Mouse (Mus musculus) heart, adult 18-20 months (tissue): ENCODE measurements at regions not wholly inside any gene's neighbourhood (a gene's known extent, or its start where the extent isn't known, plus 50 kb on each side); places are given as distances from the start of the nearest gene placed in this dataset.

Source experiments
- DNase-seq, 2 experiments: peaks; one replicate each; pipeline ENCODE4 v3.0.0; 2021 to 2022; ENCODE audit warnings: mixed read lengths in 1 of 2

DNA sequence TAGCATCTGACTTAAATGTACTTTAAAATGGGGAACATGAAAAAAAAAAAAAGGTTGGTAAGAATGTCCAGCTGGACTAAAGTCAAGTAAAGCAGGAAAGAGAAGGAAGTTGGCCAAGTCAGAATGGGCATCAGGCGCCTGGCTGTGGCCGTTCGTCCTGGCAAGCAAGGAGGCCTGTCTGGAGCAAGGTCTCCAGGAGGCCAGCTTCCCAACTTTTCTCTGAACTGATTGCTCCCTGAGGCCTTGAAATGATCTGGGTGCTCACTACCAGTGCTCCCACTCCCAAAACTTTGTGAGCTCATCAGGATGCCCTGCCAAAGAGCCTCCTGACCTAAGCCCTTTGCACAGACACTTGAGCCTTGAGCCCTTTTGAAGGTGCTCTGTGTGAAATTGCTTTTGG lies 141.7 kb upstream of the Gm21897 start:
- peak in 1 of 2 experiments; percentile 9 for DNase-seq

DNA sequence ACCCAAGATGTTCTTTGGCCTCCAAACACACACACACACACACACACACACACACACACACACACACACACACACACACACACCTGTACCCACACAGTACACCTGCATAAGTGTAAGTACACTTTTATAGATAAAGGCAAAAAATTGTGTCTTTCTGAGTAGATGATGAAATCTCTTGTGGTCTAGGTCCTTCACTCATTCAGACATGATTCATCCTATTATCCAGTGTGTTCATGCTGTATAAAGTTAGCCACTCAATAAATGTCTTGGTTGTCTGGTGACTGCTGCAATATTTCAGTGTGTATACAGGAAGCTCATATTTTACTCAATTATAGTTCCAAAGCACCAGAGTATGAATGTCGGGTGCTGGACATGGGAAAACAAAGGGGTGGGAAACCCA lies 131.5 kb upstream of the Gm21897 start:
- DNase-seq, result no peak

DNA sequence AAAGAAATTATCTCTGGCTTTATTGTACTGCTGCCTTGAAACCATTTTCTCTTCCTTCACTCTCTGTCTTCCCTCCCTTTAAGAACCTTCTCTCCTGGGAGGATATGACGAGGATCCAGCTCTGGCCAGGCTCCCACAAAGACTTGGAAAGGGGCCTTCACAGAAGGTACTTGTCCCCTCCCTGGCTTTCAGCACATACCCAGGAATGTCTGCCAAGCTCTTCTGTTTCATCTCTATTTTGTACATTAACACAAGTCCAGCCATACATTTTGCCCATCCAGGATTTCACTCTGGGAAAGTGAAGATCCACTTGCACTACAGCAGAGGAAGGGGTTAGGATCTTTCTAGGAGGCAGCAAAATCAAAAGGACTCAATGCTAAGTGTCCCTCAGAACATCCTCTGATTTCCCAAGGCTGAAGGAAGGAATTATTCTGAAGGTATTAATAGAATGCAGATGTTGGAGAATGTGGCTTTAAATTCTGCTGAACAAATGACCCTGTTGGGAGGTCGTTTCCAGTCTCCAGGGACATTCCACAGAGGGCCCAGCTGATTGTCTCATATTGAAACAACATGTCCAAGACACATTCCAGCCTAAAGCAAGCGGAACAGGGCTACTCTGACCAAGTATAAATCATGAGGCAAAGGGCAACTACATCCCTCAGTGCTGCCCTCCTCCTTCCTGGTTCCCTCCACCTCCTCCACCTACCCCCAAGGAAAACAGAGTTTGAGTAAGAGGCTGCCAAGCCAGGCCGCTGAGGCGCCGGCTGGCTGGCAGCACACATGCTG lies 122.1 kb upstream of the Gm21897 start:
- peak; percentile 61 to 78 for DNase-seq

DNA sequence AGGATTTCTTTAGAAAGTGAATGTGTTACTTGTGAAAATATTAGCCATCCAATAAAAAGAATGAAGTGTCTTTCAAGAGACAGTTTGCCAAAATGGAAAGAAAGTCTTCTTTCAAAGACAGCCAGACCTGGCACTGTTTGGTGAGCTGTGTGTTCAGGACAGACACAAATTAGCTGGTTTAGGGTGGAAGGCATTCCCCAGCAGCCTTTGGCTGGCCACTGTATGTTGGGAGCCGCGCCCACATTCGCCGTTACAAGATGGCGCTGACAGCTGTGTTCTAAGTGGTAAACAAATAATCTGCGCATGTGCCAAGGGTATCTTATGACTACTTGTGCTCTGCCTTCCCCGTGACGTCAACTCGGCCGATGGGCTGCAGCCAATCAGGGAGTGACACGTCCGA lies 121.3 kb upstream of the Gm21897 start:
- peak in 1 of 2 experiments; percentile 27 for DNase-seq

DNA sequence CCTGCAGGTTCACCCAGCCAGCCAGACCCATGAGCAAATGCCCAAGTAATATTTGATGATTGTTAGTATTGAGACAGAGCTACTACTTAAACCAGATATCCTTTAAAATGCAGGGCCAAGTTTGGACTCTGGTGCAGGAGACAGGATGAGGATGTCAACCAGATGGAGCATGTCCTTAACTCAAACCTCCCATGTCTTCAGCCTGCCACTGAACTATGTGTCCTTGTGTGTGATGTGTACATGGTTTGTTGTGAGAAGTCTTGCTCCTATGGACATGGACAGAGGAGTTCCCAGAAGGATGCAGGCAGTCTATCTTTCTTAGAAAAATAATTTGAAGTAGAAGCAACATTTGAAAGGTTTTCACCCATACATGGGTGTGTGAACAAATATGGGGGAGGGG lies 120.4 kb upstream of the Gm21897 start:
- DNase-seq, result no peak

DNA sequence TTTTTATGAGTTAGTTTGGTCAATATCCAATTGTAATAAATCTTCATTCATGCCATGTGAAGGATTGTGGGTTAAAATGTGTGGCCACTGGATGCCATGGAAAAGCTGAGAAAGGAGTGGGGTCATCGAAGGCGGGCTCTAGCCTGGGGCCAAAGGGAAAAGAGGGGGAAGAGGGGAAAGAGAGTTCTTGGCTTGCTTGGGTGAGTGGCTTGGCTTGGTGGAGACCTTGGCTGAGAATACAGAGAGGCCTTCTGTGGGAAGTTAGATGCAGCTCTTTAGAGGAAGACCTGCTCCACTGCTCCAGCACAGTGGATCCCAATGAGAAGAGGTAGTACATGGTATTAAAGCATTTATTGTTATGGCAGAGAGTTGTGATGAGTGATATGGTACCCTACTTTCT lies 101.3 kb upstream of the Gm21897 start:
- DNase-seq, result peak; percentile 11 to 14

DNA sequence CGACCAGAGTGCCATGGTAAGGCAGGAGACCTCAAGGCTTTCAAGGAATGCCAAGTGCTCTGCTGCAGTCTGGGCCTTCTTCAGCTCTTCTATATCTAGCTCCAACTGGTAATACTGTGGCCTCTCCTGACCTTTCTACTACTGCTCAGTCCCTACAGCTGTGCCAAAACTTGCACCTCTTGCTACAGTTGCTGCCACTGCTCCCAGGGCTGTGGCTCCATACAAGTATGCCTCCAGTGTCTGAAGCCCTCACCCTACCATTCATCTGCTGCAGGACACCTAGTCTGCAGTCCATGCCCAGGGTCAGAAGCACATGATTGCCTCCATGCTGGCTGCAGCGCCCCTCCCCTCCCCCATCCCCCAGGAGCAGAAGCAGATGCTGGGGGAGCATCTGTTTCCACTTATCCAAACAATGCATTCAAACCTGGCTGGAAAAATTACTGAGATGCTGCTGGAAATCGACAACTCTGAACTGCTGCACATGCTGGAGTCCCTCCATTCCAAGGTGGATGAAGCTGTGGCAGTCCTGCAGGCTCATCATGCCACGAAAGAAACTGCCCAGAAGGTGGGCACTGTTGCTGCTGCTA lies 96.2 kb upstream of the Gm21897 start:
- no peak for DNase-seq

DNA sequence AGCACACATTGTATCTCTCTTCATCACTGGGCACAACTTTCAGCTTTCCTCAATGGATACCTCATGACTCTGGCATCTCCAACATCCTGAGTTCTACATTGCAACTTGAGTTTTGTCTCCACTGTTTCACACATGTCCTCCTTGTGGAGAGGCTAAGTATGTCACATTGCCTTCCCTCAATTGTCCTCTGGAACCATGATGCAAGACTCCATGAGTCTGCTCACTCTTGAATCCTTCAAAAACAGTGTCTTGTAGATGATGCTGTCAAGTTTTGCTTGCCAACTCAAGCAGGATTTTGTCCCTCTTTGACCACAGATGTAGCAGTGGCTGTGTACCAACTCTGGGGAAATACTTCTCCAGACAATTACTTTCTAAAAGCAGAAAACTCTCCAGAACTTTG lies 79.4 kb upstream of the Gm21897 start:
- peak; percentile 26 to 29 for DNase-seq

DNA sequence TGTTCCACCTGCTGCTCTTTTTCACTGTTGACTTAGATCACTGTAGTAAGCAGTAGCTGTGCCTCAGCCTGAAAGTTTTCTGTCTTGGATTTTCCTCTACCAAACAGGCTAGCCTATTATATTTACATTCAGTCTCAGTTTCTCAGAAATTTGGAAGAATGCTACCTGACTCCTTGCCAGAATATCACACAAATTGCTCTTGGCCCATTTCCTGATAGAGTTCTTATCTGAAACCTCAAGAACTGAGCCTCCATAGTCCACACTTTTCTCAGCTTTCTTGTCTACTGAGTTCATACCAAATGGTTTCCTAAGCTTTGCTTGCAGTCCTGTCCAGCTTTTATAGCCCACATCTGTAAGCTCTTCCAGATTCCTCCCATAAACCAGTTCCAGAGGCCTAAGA lies 78.8 kb upstream of the Gm21897 start:
- DNase-seq, result no peak

DNA sequence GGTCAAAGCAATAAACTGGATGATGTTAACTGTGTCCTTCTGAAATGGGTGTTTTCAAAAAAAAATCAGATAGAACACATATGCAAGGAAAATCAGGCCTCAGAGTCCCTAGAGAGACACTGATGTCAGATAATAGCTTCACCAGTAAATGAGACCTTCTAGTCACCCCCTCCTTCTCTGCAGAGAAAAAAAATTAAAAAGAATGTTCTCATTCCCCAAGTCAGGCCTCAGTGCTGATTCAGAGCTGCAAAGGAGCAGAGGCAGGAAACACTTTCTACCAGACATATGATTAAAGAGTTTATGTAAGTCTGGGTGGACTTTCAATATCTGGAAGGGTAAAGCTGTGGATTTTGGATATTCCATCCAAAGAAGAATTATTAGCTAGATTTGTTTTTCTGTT lies 67.1 kb upstream of the Gm21897 start:
- DNase-seq, result no peak

DNA sequence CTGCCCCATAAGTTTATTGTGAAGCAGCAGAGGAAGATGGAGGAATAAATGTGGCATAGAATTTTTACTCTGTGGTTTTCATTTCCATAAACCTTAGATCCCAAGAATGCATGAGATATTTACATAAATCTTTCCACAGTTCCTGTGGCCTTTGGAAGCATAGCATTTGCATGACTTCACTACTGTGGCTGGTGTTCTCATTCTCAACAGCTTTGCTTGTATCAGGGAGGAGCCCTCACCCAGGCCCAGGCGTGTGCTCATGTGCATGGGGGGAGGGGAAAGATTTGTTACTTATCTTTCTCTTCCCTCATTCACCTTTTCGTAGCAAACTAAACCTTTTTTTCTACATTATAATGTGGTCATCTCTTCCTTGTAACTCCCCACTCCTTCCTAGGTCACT lies 65.6 kb upstream of the Gm21897 start:
- no peak for DNase-seq

DNA sequence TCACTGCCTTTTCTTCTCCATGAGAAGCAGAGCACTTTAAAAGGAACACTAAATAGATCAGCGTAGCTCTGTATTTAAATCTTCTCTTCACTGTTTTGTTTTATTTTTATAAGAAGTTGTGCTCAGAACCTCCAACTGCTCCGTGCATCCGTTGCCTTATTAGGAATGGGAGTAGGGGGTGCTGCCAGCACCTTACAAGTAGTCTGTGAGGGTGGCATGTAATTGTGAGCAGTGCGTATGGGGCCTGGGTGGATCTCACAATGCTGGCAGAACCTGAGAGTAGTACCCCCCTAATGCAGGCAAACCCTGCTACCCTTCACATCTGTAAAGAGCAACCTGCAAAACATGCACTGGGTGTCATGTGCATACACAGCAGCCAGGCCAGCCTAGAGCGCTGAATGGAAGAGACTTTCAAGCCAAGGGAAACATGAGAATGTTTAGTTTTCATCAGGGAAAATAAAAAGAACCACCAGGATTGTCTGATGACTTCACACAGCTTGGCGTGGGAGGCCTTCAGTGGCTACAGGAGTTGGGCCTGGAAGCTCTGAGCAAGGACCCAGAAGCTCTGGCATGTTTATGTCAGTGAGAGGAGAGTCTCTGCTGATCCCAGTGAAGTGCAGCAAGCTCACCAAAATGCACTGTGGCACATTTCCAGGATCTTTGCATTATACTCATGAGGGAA lies 64.5 kb upstream of the Gm21897 start:
- DNase-seq, result peak; percentile 31 to 35

DNA sequence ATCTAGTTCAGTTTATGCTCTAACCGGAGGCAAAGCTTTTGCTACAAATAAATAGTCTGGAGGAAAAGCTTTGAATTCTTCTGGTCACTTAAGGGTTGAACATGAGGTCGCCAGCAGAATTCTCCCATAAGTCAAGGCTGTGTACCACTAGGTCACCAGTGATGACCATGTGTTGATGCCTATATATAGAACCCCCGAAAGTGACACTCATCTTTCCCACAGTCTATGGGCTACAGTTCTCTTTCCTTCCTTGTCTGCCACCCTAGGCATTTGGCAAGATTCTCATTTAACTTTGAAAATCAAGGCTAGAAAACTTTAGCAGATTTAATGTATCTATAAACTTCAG lies 63.9 kb upstream of the Gm21897 start:
- DNase-seq, result no peak

DNA sequence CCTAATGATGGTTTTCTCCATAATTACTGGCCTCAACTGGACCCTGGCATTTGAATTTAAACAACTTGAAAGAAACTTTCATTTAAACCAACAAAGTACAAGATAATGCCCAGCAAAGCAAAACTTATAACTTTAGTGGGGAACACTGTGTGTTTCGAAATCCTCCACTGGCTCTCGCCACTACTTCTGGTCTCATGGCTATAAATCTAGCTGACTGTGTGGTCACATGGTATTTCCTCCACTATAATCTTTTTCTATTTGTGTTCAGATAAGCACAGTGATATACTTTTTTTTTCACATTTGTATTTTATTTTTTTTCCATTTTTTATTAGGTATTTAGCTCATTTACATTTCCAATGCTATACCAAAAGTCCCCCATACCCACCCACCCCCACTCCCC lies 62.6 kb upstream of the Gm21897 start:
- no peak for DNase-seq

DNA sequence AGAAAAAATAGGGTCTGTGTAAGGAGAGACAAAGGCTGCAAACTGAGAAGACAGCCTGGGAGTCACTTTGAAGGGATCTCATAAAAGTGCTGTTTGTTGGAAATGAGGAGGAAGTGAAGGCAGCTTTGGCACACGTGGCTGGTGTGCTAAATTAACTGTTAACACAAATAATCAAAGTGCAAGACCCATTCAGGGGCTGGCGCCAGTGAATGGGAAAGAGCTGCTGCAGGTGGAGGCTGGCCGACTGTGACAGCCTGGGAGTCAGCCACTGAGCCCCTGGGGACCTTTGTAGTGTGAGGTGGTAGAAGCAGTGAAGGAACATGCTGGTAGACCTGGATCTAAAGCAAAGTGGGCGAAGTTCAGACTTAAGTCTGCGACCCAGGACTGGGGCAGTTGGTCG lies 57.8 kb upstream of the Gm21897 start:
- DNase-seq, result no peak

DNA sequence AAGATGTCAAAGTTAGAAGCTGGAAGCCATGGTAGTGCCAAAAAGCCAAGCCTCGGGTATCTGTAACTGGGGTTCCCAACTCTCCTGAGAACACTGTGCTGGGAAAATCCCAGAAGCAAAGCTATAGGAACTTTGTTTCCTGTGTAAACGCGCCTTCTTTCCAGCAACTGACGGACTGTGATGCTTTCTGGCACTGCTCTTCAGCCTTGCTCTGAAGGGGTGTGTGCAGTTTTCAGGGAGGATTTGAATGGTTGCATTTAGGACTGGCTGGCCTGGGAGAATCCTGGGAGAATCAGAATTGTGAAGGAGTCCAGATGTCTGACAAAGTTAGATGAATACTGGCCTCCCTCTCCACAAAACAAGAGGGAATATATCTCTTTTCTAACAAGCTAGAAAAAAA lies 57.2 kb upstream of the Gm21897 start:
- peak in 1 of 2 experiments; percentile 8 for DNase-seq
